Mouse (Mus musculus) heart, postnatal 0 days (tissue): ENCODE results near the gene Cox14. TPM values are rescaled to one million over a fixed set of nuclear protein-coding genes. Genes with fewer than 3 reads are reported as not detected.
"Not testable (repeated sequence)": the region's sequence is repeated elsewhere in the genome, so short reads cannot be mapped to it uniquely, and the experiment has no call there.

Experiments used
- ATAC-seq: fragments of 200-750 bp; cut with Nextera tagmentation; 2 replicates; pipeline ENCODE4 v1.8.0; 2017; ENCODE audit warnings: low read depth, moderate number of reproducible peaks, moderate library complexity; ENCODE audit not compliant: insufficient read depth
- DNase-seq: peaks from one replicate; pipeline ENCODE4 v3.0.0-alpha.2; 2016; ENCODE audit warnings: low spot score
- H3K27ac ChIP-seq: fragments of 300-500 bp; sonication (generic); 2 replicates; pipeline ENCODE4 v1.5.1; 2014; ENCODE audit warnings: low read depth, mild to moderate bottlenecking
- H3K27me3 ChIP-seq: fragments of 300-500 bp; sonication (generic); 2 replicates; pipeline ENCODE4 v1.6.1; 2014; ENCODE audit warnings: low read length, mixed read lengths; ENCODE audit not compliant: control insufficient read depth, insufficient read depth
- H3K36me3 ChIP-seq: fragments of 300-500 bp; sonication (generic); replicated peaks from 2 replicates; pipeline ENCODE4 v1.6.1; 2014; ENCODE audit warnings: low read length, mixed read lengths; ENCODE audit not compliant: control insufficient read depth, insufficient read depth
- H3K4me1 ChIP-seq: fragments of 300-500 bp; sonication (generic); 2 replicates; pipeline ENCODE4 v1.6.1; 2014; ENCODE audit warnings: antibody characterized with exemption; ENCODE audit not compliant: control insufficient read depth, insufficient read depth
- H3K4me2 ChIP-seq: fragments of 300-500 bp; sonication (generic); 2 replicates; pipeline ENCODE4 v1.6.1; 2014; ENCODE audit warnings: low read depth, mild to moderate bottlenecking, low read length, moderate library complexity
- H3K4me3 ChIP-seq: fragments of 300-500 bp; sonication (generic); 2 replicates; pipeline ENCODE4 v1.5.1; 2014; ENCODE audit warnings: low read depth, low read length
- H3K9ac ChIP-seq: fragments of 300-500 bp; sonication (generic); replicated peaks from 2 replicates; pipeline ENCODE4 v1.6.1; 2014; ENCODE audit warnings: low read depth, low read length, mixed read lengths
- H3K9me3 ChIP-seq: fragments of 300-500 bp; sonication (generic); replicated peaks from 2 replicates; pipeline ENCODE4 v1.6.1; 2016; ENCODE audit warnings: low read length; ENCODE audit not compliant: control insufficient read depth
- CTCF ChIP-seq: IDR thresholded peaks from 2 replicates; pipeline ENCODE4 v1.5.1; 2016; ENCODE audit warnings: antibody characterized with exemption, control low read depth, low read depth
- EP300 ChIP-seq: IDR thresholded peaks from 2 replicates; pipeline ENCODE4 v1.6.1; 2016; ENCODE audit warnings: antibody characterized with exemption, low read depth
- WGBS: fragments of 180-500 bp; shearing (Covaris S2); extraction: QIAGEN DNeasy Blood & Tissue Kit; methylation state at CpG from one replicate; pipeline ENCODE4 v1.1.7; 2014; 5-methylcytosine and 5-hydroxymethylcytosine counted together
- polyA plus RNA-seq: library from polyadenylated mRNA; unstranded; fragments of >200 nt; fragmentation: Nextera tagmentation; extraction: Ambion mirVana; gene quantifications from 2 replicates; pipeline ENCODE4 v1.2.1, GENCODE M21; 2015
- total RNA-seq: library from RNA; depleted of rRNA; stranded (reverse); fragments of >200 nt; gene quantifications from 2 replicates; pipeline ENCODE4 v1.2.3, GENCODE M21; 2014; ENCODE audit warnings: low replicate concordance; rRNA removed

Gene Cox14
- total and polyA plus RNA-seq, 2 experiments from 2014 or later: 195 to 341 TPM

- H3K27ac ChIP-seq: peak overlapping the region; percentile 81
- TF ChIP-seq CTCF (no peak), EP300 (no peak)
- H3K4me3 ChIP-seq: peak overlapping the region; percentile 73
- ATAC-seq (peak; percentile 62), DNase-seq (no peak)
- peak overlapping the region; percentile 77 for H3K4me2 ChIP-seq
- no peaks in the 10 kb centered on the region for H3K4me1 ChIP-seq
- H3K9me3 ChIP-seq: no peaks in the 10 kb centered on the region
- H3K27me3 ChIP-seq: no peaks in the 10 kb centered on the region
- H3K36me3 ChIP-seq: no peaks in the 10 kb centered on the region
- peak overlapping the region; percentile 73 for H3K9ac ChIP-seq
- under 1% methylated on average over 58 of the region's 59 CpGs for WGBS
Measured at GRCm38 (mm10) chr15:99771601-99772276, 46.3 kb downstream of the Cox14 start.

GRCm38 (mm10) chr15:99772277-99772880 lies 47.0 kb downstream of the Cox14 start:
- no peak for TF ChIP-seq EP300
- no peak for TF ChIP-seq CTCF
- peak overlapping the region; percentile 73 for H3K9ac ChIP-seq
- under 1% methylated on average over 37 of the region's 41 CpGs for WGBS
- no peaks in the 10 kb centered on the region for H3K9me3 ChIP-seq
- H3K4me2 ChIP-seq: peak overlapping the region; percentile 77
- H3K36me3 ChIP-seq: no peaks in the 10 kb centered on the region
- DNase-seq: peak; percentile 82
- peak overlapping the region; percentile 81 for H3K27ac ChIP-seq
- no peaks in the 10 kb centered on the region for H3K27me3 ChIP-seq
- peak; percentile 94 for ATAC-seq
- peak overlapping the region; percentile 73 for H3K4me3 ChIP-seq
- H3K4me1 ChIP-seq: no peaks in the 10 kb centered on the region

DNA sequence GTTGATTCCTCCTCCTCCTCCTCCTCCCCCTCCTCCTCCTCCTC lies 47.3 kb downstream of the Cox14 start, which contains the start of gene Cers5:
TSS of gene Cers5 (minus strand) at position 5 of the 44 bp plus-strand sequence.
- not testable (repeated sequence) for H3K27me3 ChIP-seq, H3K9me3 ChIP-seq, H3K36me3 ChIP-seq, DNase-seq, ATAC-seq, H3K4me1 ChIP-seq
- peak within 1 kb of the TSS; percentile 73 for H3K9ac ChIP-seq
- H3K4me3 ChIP-seq: peak within 1 kb of the TSS; percentile 73
- peak within 1 kb of the TSS; percentile 81 for H3K27ac ChIP-seq
- H3K4me2 ChIP-seq: peak within 1 kb of the TSS; percentile 77

GRCm38 (mm10) chr15:99772925-99773324 lies 47.5 kb downstream of the Cox14 start:
- peak overlapping the region; percentile 77 for H3K4me2 ChIP-seq
- 47% methylated on average over 3 of the region's 3 CpGs for WGBS
- H3K27ac ChIP-seq: no peak overlapping the region
- H3K4me1 ChIP-seq: no peaks in the 10 kb centered on the region
- H3K9me3 ChIP-seq: no peaks in the 10 kb centered on the region
- H3K9ac ChIP-seq: no peak overlapping the region
- TF ChIP-seq CTCF (no peak), EP300 (no peak)
- no peak for DNase-seq
- no peak overlapping the region for H3K4me3 ChIP-seq
- no peak for ATAC-seq
- H3K27me3 ChIP-seq: no peaks in the 10 kb centered on the region
- H3K36me3 ChIP-seq: no peaks in the 10 kb centered on the region

Other genes starting within 250 kb of the Cox14 start
- not detected in 2 replicates for gene Faim2, start 197.5 kb upstream of the Cox14 start, total RNA-seq
- gene Faim2, start 197.5 kb upstream of the Cox14 start, polyA plus RNA-seq: 0.11 TPM in 1 of 2 replicates, not detected in the other
- not detected in 2 replicates for gene Aqp2, start 146.6 kb upstream of the Cox14 start, total RNA-seq
- not detected in 2 replicates for gene Aqp2, start 146.6 kb upstream of the Cox14 start, polyA plus RNA-seq
- gene Aqp5, start 134.8 kb upstream of the Cox14 start, total RNA-seq: not detected in 2 replicates
- gene Aqp5, start 134.8 kb upstream of the Cox14 start, polyA plus RNA-seq: 0.25 and 0.40 TPM in 2 replicates
- gene Aqp6, start 124.2 kb upstream of the Cox14 start, total RNA-seq: not detected in 2 replicates
- gene Aqp6, start 124.2 kb upstream of the Cox14 start, polyA plus RNA-seq: not detected in 2 replicates
- 59.2 and 124 TPM in 2 replicates for gene Racgap1, start 74.0 kb upstream of the Cox14 start, total RNA-seq
- gene Racgap1, start 74.0 kb upstream of the Cox14 start, polyA plus RNA-seq: 34.5 and 36.8 TPM in 2 replicates
- 0.11 and 0.93 TPM in 2 replicates for gene Asic1, start 55.2 kb upstream of the Cox14 start, total RNA-seq
- 1.1 and 1.3 TPM in 2 replicates for gene Asic1, start 55.2 kb upstream of the Cox14 start, polyA plus RNA-seq
- 28.4 and 35.7 TPM in 2 replicates for gene Smarcd1, start 23.5 kb upstream of the Cox14 start, total RNA-seq
- 16.8 and 20.0 TPM in 2 replicates for gene Smarcd1, start 23.5 kb upstream of the Cox14 start, polyA plus RNA-seq
- not detected in 2 replicates for gene Gm17349, start 20.1 kb upstream of the Cox14 start, total RNA-seq
- not detected in 2 replicates for gene Gm17349, start 20.1 kb upstream of the Cox14 start, polyA plus RNA-seq
- gene Gpd1, start 8.1 kb upstream of the Cox14 start, total RNA-seq: 8.7 and 16.4 TPM in 2 replicates
- gene Gpd1, start 8.1 kb upstream of the Cox14 start, polyA plus RNA-seq: 9.0 and 9.9 TPM in 2 replicates
- 51.6 and 58.7 TPM in 2 replicates for gene Cers5, start 47.3 kb downstream of the Cox14 start, total RNA-seq
- gene Cers5, start 47.3 kb downstream of the Cox14 start, polyA plus RNA-seq: 37.4 and 38.9 TPM in 2 replicates
- 12.7 and 15.7 TPM in 2 replicates for gene Lima1, start 149.8 kb downstream of the Cox14 start, total RNA-seq
- gene Lima1, start 149.8 kb downstream of the Cox14 start, polyA plus RNA-seq: 12.5 and 12.6 TPM in 2 replicates
- not detected in 2 replicates for gene Fam186a, start 241.4 kb downstream of the Cox14 start, total RNA-seq
- 0.01 and 0.05 TPM in 2 replicates for gene Fam186a, start 241.4 kb downstream of the Cox14 start, polyA plus RNA-seq
- gene Larp4, start 244.4 kb downstream of the Cox14 start, total RNA-seq: 66.4 and 103 TPM in 2 replicates
- 24.0 and 28.2 TPM in 2 replicates for gene Larp4, start 244.4 kb downstream of the Cox14 start, polyA plus RNA-seq